ENCODE assay signal across 23 mouse cellular contexts in genomic region chr6:144328779-144329178, GRCm38 (mm10).
DNase-seq lines count a peak whose midpoint lies in the region; ATAC-seq and TF ChIP-seq lines count a peak whose summit lies in the region.
"Had no signal": no experiment of that assay in that cellular context is flagged by ENCODE, and none has a peak within 500 bp of the region (broad histone marks: within the 10 kb centered on the region; RNA-seq: fewer than 3 reads in every experiment).

No protein-coding gene starts in this region.

- no peak overlapping the region for H3K4me3 ChIP-seq in intestine, embryonic 14.5 days (ENCODE audit: low read depth, low read length)
- no peak overlapping the region for H3K4me3 ChIP-seq in intestine, postnatal 0 days (ENCODE audit: low read depth, low read length)
- no peak overlapping the region for H3K4me3 ChIP-seq in ES-E14 (ENCODE audit: insufficient read depth in 1 of 2, low read depth in 1 of 2, low read length in 2 of 2, poor library complexity in 1 of 2, severe bottlenecking in 1 of 2)
- H3K4me3 ChIP-seq in lung, embryonic 16.5 days (ENCODE audit: low read length), result no peak overlapping the region
- H3K4me3 ChIP-seq in kidney, embryonic 14.5 days (ENCODE audit: low read length), result no peak overlapping the region
- H3K4me3 ChIP-seq: embryonic facial prominence, embryonic 13.5 days; forebrain, embryonic 13.5 days; heart, adult 2 months; heart, embryonic 13.5 days; hindbrain, embryonic 12.5 days had no signal

- 68% methylated on average over 4 of the region's 4 CpGs for WGBS in intestine, embryonic 14.5 days
- WGBS in intestine, postnatal 0 days, result 75% methylated on average over 4 of the region's 4 CpGs
- 37% methylated on average over 4 of the region's 4 CpGs for WGBS in lung, embryonic 16.5 days
- 53% methylated on average over 4 of the region's 4 CpGs for WGBS in kidney, embryonic 14.5 days

- no peak for TF ChIP-seq CTCF in intestine, postnatal 0 days (IDR thresholded peaks at IDR 0.05; ENCODE audit: low read depth)

- no peak overlapping the region for H3K27ac ChIP-seq in intestine, embryonic 14.5 days (ENCODE audit: low read depth)
- H3K27ac ChIP-seq in intestine, postnatal 0 days (ENCODE audit: low read depth, low read length), result no peak overlapping the region
- H3K27ac ChIP-seq in ES-E14 (ENCODE audit: insufficient read depth, low read depth, low read length, poor library complexity, severe bottlenecking), result 0 out of 2 replicates have a peak overlapping the region, but pooled peaks have one; percentile 25
- H3K27ac ChIP-seq in lung, embryonic 16.5 days (ENCODE audit: low read length), result peak overlapping the region; percentile 22; the same call in 1 of the 2 replicates
- no peak overlapping the region for H3K27ac ChIP-seq in kidney, embryonic 14.5 days (ENCODE audit: low read depth, low read length)
- H3K27ac ChIP-seq: embryonic facial prominence, embryonic 13.5 days; forebrain, embryonic 13.5 days; heart, adult 2 months; heart, embryonic 13.5 days; hindbrain, embryonic 12.5 days had no signal

- in situ Hi-C loops in ES-E14 (cut with MboI; ENCODE audit: low sequenced_read_pairs in 2 of 2, unreplicated experiment in 2 of 2), result no loop called here

- H3K9me3 ChIP-seq in intestine, embryonic 14.5 days (ENCODE audit: control insufficient read depth, low read length), result no peaks in the 10 kb centered on the region
- H3K9me3 ChIP-seq in intestine, postnatal 0 days (ENCODE audit: control insufficient read depth), result no peaks in the 10 kb centered on the region
- no peaks in the 10 kb centered on the region for H3K9me3 ChIP-seq in ES-E14 (ENCODE audit: control insufficient read depth, insufficient read depth, low read depth, low read length)
- H3K9me3 ChIP-seq in lung, embryonic 16.5 days (ENCODE audit: control insufficient read depth, low read length), result no peaks in the 10 kb centered on the region
- H3K9me3 ChIP-seq in kidney, embryonic 14.5 days (ENCODE audit: control insufficient read depth, low read length), result no peaks in the 10 kb centered on the region
- H3K9me3 ChIP-seq: embryonic facial prominence, embryonic 13.5 days; forebrain, embryonic 13.5 days; heart, embryonic 13.5 days; hindbrain, embryonic 12.5 days had no signal

- H3K4me1 ChIP-seq in intestine, embryonic 14.5 days (replicated peaks; ENCODE audit: control insufficient read depth, insufficient read depth, low read length), result no peaks in the 10 kb centered on the region
- no peaks in the 10 kb centered on the region; the same call in 1 of the 2 replicates for H3K4me1 ChIP-seq in intestine, postnatal 0 days (replicated peaks; ENCODE audit: control insufficient read depth, insufficient read depth, low read length)
- peaks cover 0 to 4% of the 10 kb centered on the region in 2 experiments; a peak in 2 of 4 replicates for H3K4me1 ChIP-seq in ES-E14 (ENCODE audit: control insufficient read depth in 2 of 2, insufficient read depth in 2 of 2, low read length in 2 of 2, poor library complexity in 1 of 2)
- H3K4me1 ChIP-seq in lung, embryonic 16.5 days (replicated peaks; ENCODE audit: control insufficient read depth, insufficient read depth, low read length), result peaks cover 15% of the 10 kb centered on the region
- H3K4me1 ChIP-seq in kidney, embryonic 14.5 days (ENCODE audit: control insufficient read depth, insufficient read depth, low read length), result no peaks in the 10 kb centered on the region
- H3K4me1 ChIP-seq: embryonic facial prominence, embryonic 13.5 days; forebrain, embryonic 13.5 days; hindbrain, embryonic 12.5 days had no signal

- no peaks in the 10 kb centered on the region for H3K27me3 ChIP-seq in intestine, embryonic 14.5 days (replicated peaks; ENCODE audit: control insufficient read depth, insufficient read depth, low read length)
- no peaks in the 10 kb centered on the region for H3K27me3 ChIP-seq in intestine, postnatal 0 days (replicated peaks; ENCODE audit: control insufficient read depth, insufficient read depth, low read length)
- H3K27me3 ChIP-seq in lung, embryonic 16.5 days (ENCODE audit: control insufficient read depth, insufficient read depth, low read depth, low read length), result no peaks in the 10 kb centered on the region
- H3K27me3 ChIP-seq in kidney, embryonic 14.5 days (ENCODE audit: control insufficient read depth, insufficient read depth, low read length), result no peaks in the 10 kb centered on the region
- H3K27me3 ChIP-seq: embryonic facial prominence, embryonic 13.5 days; forebrain, embryonic 13.5 days; hindbrain, embryonic 12.5 days; Patski had no signal

- no peak for ATAC-seq in intestine, embryonic 14.5 days (replicated peaks; ENCODE audit: low FRiP score, low TSS enrichment, low read depth)
- no peak for ATAC-seq in intestine, postnatal 0 days
- ATAC-seq in lung, embryonic 16.5 days (ENCODE audit: low read depth), result peak; percentile 59; the same call in 1 of the 2 replicates
- ATAC-seq in kidney, embryonic 14.5 days (ENCODE audit: low FRiP score, low TSS enrichment), result no peak
- ATAC-seq: forebrain, embryonic 13.5 days; forebrain, postnatal 0 days; hindbrain, embryonic 16.5 days; inflammation-experienced regulatory T-cells, adult 6 months; Patski had no signal

- no peaks in the 10 kb centered on the region for H3K36me3 ChIP-seq in intestine, embryonic 14.5 days (ENCODE audit: control insufficient read depth, insufficient read depth, low read length)
- no peaks in the 10 kb centered on the region for H3K36me3 ChIP-seq in intestine, postnatal 0 days (ENCODE audit: control insufficient read depth, insufficient read depth)
- no peaks in the 10 kb centered on the region for H3K36me3 ChIP-seq in ES-E14 (ENCODE audit: control insufficient read depth, insufficient read depth, low read length, poor library complexity, severe bottlenecking)
- H3K36me3 ChIP-seq in lung, embryonic 16.5 days (ENCODE audit: control insufficient read depth, insufficient read depth, low read length), result no peaks in the 10 kb centered on the region
- no peaks in the 10 kb centered on the region for H3K36me3 ChIP-seq in kidney, embryonic 14.5 days (ENCODE audit: control insufficient read depth, insufficient read depth, low read length)
- H3K36me3 ChIP-seq: embryonic facial prominence, embryonic 13.5 days; G1E; heart, embryonic 13.5 days; hindbrain, embryonic 12.5 days had no signal

- peak; percentile 33 for DNase-seq in intestine, embryonic 14.5 days (ENCODE audit: low spot score)
- DNase-seq in ES-E14 (ENCODE audit: low read depth, low spot score), result no peak
- peak; percentile 5 for DNase-seq in lung, postnatal 25 days (ENCODE audit: low spot score)
- no peak for DNase-seq in gastrocnemius, adult 18-20 months (ENCODE audit: low spot score)
- DNase-seq: adrenal gland, adult 2 months; adrenal gland, postnatal 25 days; cerebellum, adult 18-20 months; cerebellum, adult 9-11 months; cerebellum, postnatal 36 days; forebrain, postnatal 0 days; heart, adult 2 months; heart, postnatal 4 days had no signal

- H3K4me2 ChIP-seq in intestine, embryonic 14.5 days (ENCODE audit: low read length), result no peak overlapping the region
- H3K4me2 ChIP-seq in intestine, postnatal 0 days (replicated peaks; ENCODE audit: low read depth), result no peak overlapping the region
- H3K4me2 ChIP-seq in lung, embryonic 16.5 days (ENCODE audit: low read depth, low read length), result no peak overlapping the region
- H3K4me2 ChIP-seq in kidney, embryonic 14.5 days (replicated peaks; ENCODE audit: low read depth, low read length), result no peak overlapping the region
- H3K4me2 ChIP-seq: embryonic facial prominence, embryonic 13.5 days; forebrain, embryonic 13.5 days; heart, embryonic 13.5 days; hindbrain, embryonic 12.5 days had no signal

- H3K9ac ChIP-seq in intestine, embryonic 14.5 days (ENCODE audit: low read length), result no peak overlapping the region
- H3K9ac ChIP-seq in intestine, postnatal 0 days (ENCODE audit: low read depth, low read length), result no peak overlapping the region
- H3K9ac ChIP-seq in ES-E14 (ENCODE audit: insufficient read depth, low read depth, low read length, poor library complexity, severe bottlenecking), result no peak overlapping the region
- no peak overlapping the region for H3K9ac ChIP-seq in lung, embryonic 16.5 days (ENCODE audit: low read length)
- no peak overlapping the region for H3K9ac ChIP-seq in kidney, embryonic 14.5 days (ENCODE audit: low read depth, low read length)
- H3K9ac ChIP-seq: embryonic facial prominence, embryonic 13.5 days; forebrain, embryonic 13.5 days; forebrain, postnatal 0 days; heart, embryonic 13.5 days; hindbrain, embryonic 12.5 days had no signal

TF ChIP-seq in ES-E14, 5 proteins besides CTCF, POLR2A, EP300 and RAD21:
- TF ChIP-seq ZC3H11A (IDR thresholded peaks at IDR 0.05; ENCODE audit: borderline replicate concordance, low read depth, low read length), result no peak
- TF ChIP-seq MAFK (IDR thresholded peaks at IDR 0.05; ENCODE audit: insufficient read depth, low read depth, low read length), result no peak

Comparison
In these comparisons a context has a peak if more than half of its experiments do, and no peak if none do; other contexts are left out.
1. DNase-seq: peak in intestine, embryonic 14.5 days (single experiment) and lung, postnatal 25 days (single experiment); none in ES-E14 (single experiment) and gastrocnemius, adult 18-20 months (single experiment).
2. H3K27ac ChIP-seq: peak in ES-E14 (single experiment) and lung, embryonic 16.5 days (single experiment); none in intestine, embryonic 14.5 days (single experiment), intestine, postnatal 0 days (single experiment) and kidney, embryonic 14.5 days (single experiment).